Mouse (Mus musculus): Measurements from ENCODE around the gene Ltbp1. TPM values are rescaled to one million over a fixed set of nuclear protein-coding genes. Genes with fewer than 3 reads are reported as not detected.

Gene Ltbp1
- total and polyA plus RNA-seq, 3 experiments = 0.01 to 0.04 TPM; not detected in 1

DNA sequence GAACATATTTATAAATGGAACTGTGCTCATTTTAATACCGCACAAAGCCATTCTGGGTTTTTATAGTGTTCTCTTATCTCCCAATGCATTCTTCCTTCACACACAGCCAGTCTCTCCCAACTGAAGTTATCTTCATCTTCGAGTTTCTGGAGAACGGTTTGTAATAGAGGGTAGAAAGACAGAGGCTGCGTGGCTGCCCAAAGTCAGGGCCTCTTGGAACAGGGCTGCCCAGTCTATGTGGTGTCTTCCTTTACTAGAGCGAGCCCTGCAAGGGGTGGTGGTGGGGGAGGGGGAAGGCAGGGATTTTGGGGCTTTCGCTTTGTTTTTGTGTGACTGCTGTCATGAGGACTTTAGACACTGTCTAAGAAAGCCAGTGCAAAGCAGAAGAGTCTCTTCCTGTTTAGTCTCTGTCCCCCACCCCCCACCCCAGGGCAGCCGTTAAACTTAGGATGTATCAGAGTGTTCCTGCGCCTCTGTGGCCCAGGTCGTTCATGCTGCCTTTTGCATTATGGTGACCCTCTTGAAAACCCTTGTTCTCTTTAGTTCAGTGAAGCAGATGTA, 37.1 kb upstream of the Ltbp1 start:
- Histone ChIP-seq H3K36me3 (ENCODE audit: control insufficient read depth in 1 of 2, insufficient read depth in 2 of 2, low read length in 2 of 2) (peaks cover 0 to 15% of the 10 kb centered on the region in 2 experiments; a peak in 2 of 4 replicates), H3K79me2 (ENCODE audit: control insufficient read depth, insufficient read depth, low read length, poor library complexity) (peaks cover 1% of the 10 kb centered on the region; the same call in 1 of the 2 replicates), H3K4me3 (ENCODE audit: control insufficient read depth in 1 of 2, insufficient read depth in 1 of 2, low read depth in 2 of 2, low read length in 2 of 2) (peak overlapping the region; percentile 53 to 62), H3K27ac (ENCODE audit: control insufficient read depth, low read depth, low read length) (peak overlapping the region; percentile 99), H3K27me3 (ENCODE audit: control insufficient read depth in 1 of 2, insufficient read depth in 2 of 2, low read length in 2 of 2) (no peaks in the 10 kb centered on the region), H3K9me3 (replicated peaks; ENCODE audit: insufficient read depth, low read length) (no peaks in the 10 kb centered on the region), H3K9ac (ENCODE audit: control insufficient read depth, low read depth, low read length, poor library complexity, severe bottlenecking) (peak overlapping the region; percentile 80), H3K4me1 (ENCODE audit: control insufficient read depth in 1 of 2, insufficient read depth in 2 of 2, low read length in 2 of 2) (peaks cover 4 to 22% of the 10 kb centered on the region in 2 experiments; a peak in 3 of 4 replicates)
- peak; percentile 87 for DNase-seq (ENCODE audit: low read depth, low spot score)
- peak; percentile 61; the same call in 1 of the 2 replicates for TF ChIP-seq RCOR1 (IDR thresholded peaks at IDR 0.05; ENCODE audit: low read depth, low read length)
- TF ChIP-seq MXI1 (IDR thresholded peaks at IDR 0.05; ENCODE audit: low read depth, low read length) = peak; percentile 61
- TF ChIP-seq CHD2 (IDR thresholded peaks at IDR 0.05; ENCODE audit: low read length) = peak; percentile 46
- peak; percentile 55 for TF ChIP-seq TCF12 (IDR thresholded peaks at IDR 0.05; ENCODE audit: low read depth, low read length)
- no peak for TF ChIP-seq RAD21 (IDR thresholded peaks at IDR 0.05; ENCODE audit: low read depth, low read length)
- TF ChIP-seq GATA1 (IDR thresholded peaks at IDR 0.05; ENCODE audit: low read depth, low read length) = peak; percentile 87
- peak; percentile 95 for TF ChIP-seq TBP (IDR thresholded peaks at IDR 0.05; ENCODE audit: low read depth, low read length)
- 0 out of 2 replicates have a peak, but pooled peaks have one; percentile 12 for TF ChIP-seq TAL1 (IDR thresholded peaks at IDR 0.05; ENCODE audit: low read length)
- TF ChIP-seq USF1 (IDR thresholded peaks at IDR 0.05; ENCODE audit: low read depth, low read length) = no peak
- TF ChIP-seq EP300 (IDR thresholded peaks at IDR 0.05; ENCODE audit: low read depth in 1 of 2, low read length in 2 of 2) = peak; percentile 76 to 83
- TF ChIP-seq ZC3H11A (IDR thresholded peaks at IDR 0.05; ENCODE audit: low read depth, low read length) = peak; percentile 15; the same call in 1 of the 2 replicates
- peak; percentile 48; the same call in 1 of the 2 replicates for TF ChIP-seq BHLHE40 (IDR thresholded peaks at IDR 0.05; ENCODE audit: borderline replicate concordance, low read depth, low read length)
- no peak for TF ChIP-seq CHD1 (IDR thresholded peaks at IDR 0.05; ENCODE audit: low read depth, low read length)
- no peak for TF ChIP-seq NRF1 (IDR thresholded peaks at IDR 0.05; ENCODE audit: insufficient read depth, low read depth, low read length, poor library complexity, severe bottlenecking)
- TF ChIP-seq POLR2AphosphoS2 (IDR thresholded peaks at IDR 0.05; ENCODE audit: low read length) = peak; percentile 61; the same call in 1 of the 2 replicates
- no peak for TF ChIP-seq ETS1 (IDR thresholded peaks at IDR 0.05; ENCODE audit: low read depth, low read length)
- peak; percentile 50 for TF ChIP-seq NELFE (IDR thresholded peaks at IDR 0.05; ENCODE audit: low read depth, low read length)
- TF ChIP-seq CTCF (IDR thresholded peaks at IDR 0.05 in 2 of 3, conservative IDR thresholded peaks at IDR 0.05 in 1 of 3; ENCODE audit: control insufficient read depth in 1 of 3, insufficient read depth in 1 of 3, low read depth in 2 of 3, low read length in 3 of 3, poor library complexity in 1 of 3, severe bottlenecking in 1 of 3) = no peak
- peak; percentile 58; the same call in 1 of the 2 replicates for TF ChIP-seq MYC (IDR thresholded peaks at IDR 0.05; ENCODE audit: low read depth, low read length)
- peak; percentile 99 for TF ChIP-seq ZMIZ1 (IDR thresholded peaks at IDR 0.05; ENCODE audit: low read depth, low read length)
- no peak for TF ChIP-seq ZNF384 (IDR thresholded peaks at IDR 0.05; ENCODE audit: low read depth, low read length)
- TF ChIP-seq POLR2A (IDR thresholded peaks at IDR 0.05; ENCODE audit: control insufficient read depth in 1 of 2, insufficient read depth in 1 of 2, low read depth in 1 of 2, low read length in 2 of 2, poor library complexity in 1 of 2) = peak; percentile 75 to 86; a peak in 3 of 4 replicates
- TF ChIP-seq SIN3A (IDR thresholded peaks at IDR 0.05; ENCODE audit: low read length) = peak; percentile 59; the same call in 1 of the 2 replicates
- no peak; the same call in 1 of the 2 replicates for TF ChIP-seq HCFC1 (IDR thresholded peaks at IDR 0.05; ENCODE audit: low read depth, low read length)

All from MEL (cell line).